Mouse (Mus musculus): ENCODE results near the gene Syde2.

GRCm38 (mm10) chr3:146041382-146041781 lies 53.7 kb downstream of the Syde2 start:
- no peak for TF ChIP-seq POLR2A (IDR thresholded peaks at IDR 0.05; ENCODE audit: low read depth, low read length)
- no peak for TF ChIP-seq CTCF (conservative IDR thresholded peaks at IDR 0.05; ENCODE audit: insufficient read depth, insufficient read length, low read depth, low read length)

Data from kidney, adult 2 months (tissue).